ENCODE assay signal across 14 mouse cellular contexts in genomic region chr15:59153416-59154250, GRCm38 (mm10).
A peak's percentile ranks its signal among the peaks of the same experiment; 100 is the strongest.
DNase-seq lines count a peak whose midpoint lies in the region; ATAC-seq lines count a peak whose summit lies in the region.
"Had no signal": no experiment of that assay in that cellular context is flagged by ENCODE, and none has a peak within 500 bp of the region (broad histone marks: within the 10 kb centered on the region; RNA-seq: fewer than 3 reads in every experiment).

No protein-coding gene starts in this region.

- no peaks in the 10 kb centered on the region for H3K9me3 ChIP-seq in forebrain, embryonic 16.5 days (ENCODE audit: control insufficient read depth, low read length)
- H3K9me3 ChIP-seq in midbrain, embryonic 15.5 days, result no peaks in the 10 kb centered on the region
- H3K9me3 ChIP-seq: limb, embryonic 15.5 days; stomach, embryonic 15.5 days had no signal

- 17% methylated on average over 16 of the region's 16 CpGs for WGBS in forebrain, embryonic 16.5 days
- 43% methylated on average over 16 of the region's 16 CpGs for WGBS in midbrain, embryonic 15.5 days

- H3K36me3 ChIP-seq in forebrain, embryonic 16.5 days (ENCODE audit: control insufficient read depth, insufficient read depth), result no peaks in the 10 kb centered on the region
- no peaks in the 10 kb centered on the region for H3K36me3 ChIP-seq in midbrain, embryonic 15.5 days (replicated peaks)
- H3K36me3 ChIP-seq: limb, embryonic 15.5 days; stomach, embryonic 15.5 days had no signal

- H3K27me3 ChIP-seq in forebrain, embryonic 16.5 days (replicated peaks; ENCODE audit: control insufficient read depth, insufficient read depth, low read length), result no peaks in the 10 kb centered on the region
- H3K27me3 ChIP-seq in midbrain, embryonic 15.5 days (replicated peaks), result no peaks in the 10 kb centered on the region
- H3K27me3 ChIP-seq: limb, embryonic 15.5 days; stomach, embryonic 15.5 days had no signal

- DNase-seq in cerebellum, postnatal 10 days, result peak; percentile 75 to 76
- no peak for DNase-seq in cerebellum, adult 11-12 months
- DNase-seq in left cerebral cortex, postnatal 4 days, result peak; percentile 50
- no peak for DNase-seq in left cerebral cortex, adult 11 months (ENCODE audit: low spot score)
- no peak for DNase-seq in spleen, adult 18-20 months
- DNase-seq in urinary bladder, postnatal 36 days (ENCODE audit: low spot score in 2 of 2), result no peak
- DNase-seq: gastrocnemius, postnatal 10 days; right cerebral cortex, postnatal 14 days; thymus, postnatal 25 days had no signal

- peaks cover 22% of the 10 kb centered on the region for H3K4me1 ChIP-seq in forebrain, embryonic 16.5 days (replicated peaks; ENCODE audit: control insufficient read depth, insufficient read depth, low read length)
- H3K4me1 ChIP-seq in midbrain, embryonic 15.5 days, result peaks cover 21% of the 10 kb centered on the region
- H3K4me1 ChIP-seq: stomach, embryonic 15.5 days had no signal

- H3K27ac ChIP-seq in forebrain, embryonic 16.5 days (ENCODE audit: low read length), result peak overlapping the region; percentile 54
- peak overlapping the region; percentile 45; the same call in 1 of the 2 replicates for H3K27ac ChIP-seq in midbrain, embryonic 15.5 days
- H3K27ac ChIP-seq: limb, embryonic 15.5 days; stomach, embryonic 15.5 days had no signal

- no peak overlapping the region for H3K4me3 ChIP-seq in forebrain, embryonic 16.5 days (replicated peaks; ENCODE audit: low read length)
- H3K4me3 ChIP-seq in midbrain, embryonic 15.5 days, result no peak overlapping the region
- H3K4me3 ChIP-seq: limb, embryonic 15.5 days; stomach, embryonic 15.5 days had no signal

- intact Hi-C loops in left cerebral cortex, postnatal 4 days (cut with DNase I), result no loop called here

- H3K4me2 ChIP-seq in forebrain, embryonic 16.5 days (ENCODE audit: low read length), result peak overlapping the region; percentile 12; the same call in 1 of the 2 replicates
- H3K4me2 ChIP-seq in midbrain, embryonic 15.5 days, result no peak overlapping the region
- H3K4me2 ChIP-seq: limb, embryonic 15.5 days; lung, embryonic 14.5 days; stomach, embryonic 15.5 days had no signal

- ATAC-seq in forebrain, embryonic 16.5 days, result peak; percentile 49
- no peak for ATAC-seq in midbrain, embryonic 15.5 days (replicated peaks)

- H3K9ac ChIP-seq in forebrain, embryonic 16.5 days (replicated peaks; ENCODE audit: low read depth, low read length), result no peak overlapping the region
- no peak overlapping the region for H3K9ac ChIP-seq in midbrain, embryonic 15.5 days
- H3K9ac ChIP-seq: limb, embryonic 15.5 days; lung, embryonic 14.5 days; stomach, embryonic 15.5 days had no signal

Comparison
In these comparisons a context has a peak if more than half of its experiments do, and no peak if none do; other contexts are left out.
1. DNase-seq: peak in cerebellum, postnatal 10 days (2 of 2) and left cerebral cortex, postnatal 4 days (single experiment); none in cerebellum, adult 11-12 months (single experiment), left cerebral cortex, adult 11 months (single experiment), spleen, adult 18-20 months (0 of 2) and urinary bladder, postnatal 36 days (0 of 2).